Mouse (Mus musculus) heart, adult 10 weeks (tissue): ENCODE data around the gene Olfr78. TPM values are rescaled to one million over a fixed set of nuclear protein-coding genes. Genes with fewer than 3 reads are reported as not detected.

Experiments
- polyA plus RNA-seq: library from polyadenylated mRNA; stranded (reverse); fragments of 350-450 nt; fragmentation: Illumina TruSeq; extraction: RNeasy Lipid Tissue Mini Kit (QIAGEN cat#74804); gene quantifications from one replicate; pipeline ENCODE4 v1.2.3, GENCODE M21; 2014; ENCODE audit warnings: low read depth, low replicate concordance

The Olfr78 gene
- 3.1 TPM for polyA plus RNA-seq

GRCm38 (mm10) chr7:102759266-102759665 lies at the start of gene Olfr78, which contains the start of gene Olfr560:
Olfr78 (minus strand) TSS chr7:102759471.
Olfr560 (minus strand) TSS chr7:102759366.

GRCm38 (mm10) chr7:102803180-102803579 lies 43.9 kb upstream of the Olfr78 start, which contains the start of gene Olfr564:
Olfr564 (plus strand) TSS chr7:102803480.

GRCm38 (mm10) chr7:102770921-102771320 lies 11.7 kb upstream of the Olfr78 start, which contains the start of gene Olfr561:
Olfr561 (plus strand) TSS chr7:102771221.

GRCm38 (mm10) chr7:102727391-102727790 lies 31.9 kb downstream of the Olfr78 start, which contains the start of gene Olfr559:
Olfr559 (minus strand) TSS chr7:102727491.

GRCm38 (mm10) chr7:102718970-102719369 lies 40.3 kb downstream of the Olfr78 start, which contains the start of gene Olfr33:
Olfr33 (minus strand) TSS chr7:102719070.

GRCm38 (mm10) chr7:102701915-102702314 lies 57.4 kb downstream of the Olfr78 start, which contains the start of gene Olfr558:
Olfr558 (plus strand) TSS chr7:102702215.

GRCm38 (mm10) chr7:102695358-102696125 lies 63.7 kb downstream of the Olfr78 start, which contains the start of gene Olfr557:
Olfr557 (plus strand) TSS chr7:102695910.

Other genes with a start within 250 kb of the Olfr78 start
- not detected for gene Olfr547, start 224.7 kb downstream of the Olfr78 start, polyA plus RNA-seq
- gene Olfr548-ps1, start 218.6 kb downstream of the Olfr78 start, polyA plus RNA-seq: not detected
- gene Olfr549, start 209.6 kb downstream of the Olfr78 start, polyA plus RNA-seq: not detected
- 6.7 TPM for gene Trim21, start 194.0 kb downstream of the Olfr78 start, polyA plus RNA-seq
- not detected for gene Olfr550, start 188.0 kb downstream of the Olfr78 start, polyA plus RNA-seq
- gene Olfr551, start 167.6 kb downstream of the Olfr78 start, polyA plus RNA-seq: not detected
- not detected for gene Olfr552, start 161.7 kb downstream of the Olfr78 start, polyA plus RNA-seq
- not detected for gene Olfr553, start 141.3 kb downstream of the Olfr78 start, polyA plus RNA-seq
- not detected for gene Olfr554, start 121.0 kb downstream of the Olfr78 start, polyA plus RNA-seq
- not detected for gene Olfr555, start 100.6 kb downstream of the Olfr78 start, polyA plus RNA-seq
- gene Olfr556, start 94.6 kb downstream of the Olfr78 start, polyA plus RNA-seq: not detected
- gene Trim68, start 72.1 kb downstream of the Olfr78 start, polyA plus RNA-seq: 23.3 TPM
- not detected for gene Olfr557, start 63.6 kb downstream of the Olfr78 start, polyA plus RNA-seq
- gene Olfr558, start 57.3 kb downstream of the Olfr78 start, polyA plus RNA-seq: 6.0 TPM
- not detected for gene Olfr33, start 40.4 kb downstream of the Olfr78 start, polyA plus RNA-seq
- gene Olfr559, start 32.0 kb downstream of the Olfr78 start, polyA plus RNA-seq: not detected
- gene Olfr560, start 105 bp downstream of the Olfr78 start, polyA plus RNA-seq: 0.39 TPM
- gene Olfr561, start 11.8 kb upstream of the Olfr78 start, polyA plus RNA-seq: not detected
- not detected for gene Olfr564, start 44.0 kb upstream of the Olfr78 start, polyA plus RNA-seq
- not detected for gene Olfr566, start 99.3 kb upstream of the Olfr78 start, polyA plus RNA-seq
- gene Olfr568, start 117.7 kb upstream of the Olfr78 start, polyA plus RNA-seq: not detected
- gene Olfr569, start 131.4 kb upstream of the Olfr78 start, polyA plus RNA-seq: not detected
- gene Olfr570, start 135.1 kb upstream of the Olfr78 start, polyA plus RNA-seq: not detected
- not detected for gene Olfr571, start 158.1 kb upstream of the Olfr78 start, polyA plus RNA-seq
- gene Olfr572, start 164.9 kb upstream of the Olfr78 start, polyA plus RNA-seq: not detected
- not detected for gene Olfr573-ps1, start 183.1 kb upstream of the Olfr78 start, polyA plus RNA-seq
- not detected for gene Olfr574, start 189.0 kb upstream of the Olfr78 start, polyA plus RNA-seq
- not detected for gene Olfr575, start 199.3 kb upstream of the Olfr78 start, polyA plus RNA-seq
- gene Olfr576, start 203.2 kb upstream of the Olfr78 start, polyA plus RNA-seq: not detected
- gene Olfr577, start 216.5 kb upstream of the Olfr78 start, polyA plus RNA-seq: not detected
- not detected for gene Olfr578, start 229.9 kb upstream of the Olfr78 start, polyA plus RNA-seq